Mouse (Mus musculus) thymus, postnatal 0 days (tissue): Measurements from ENCODE around the gene Fos. TPM values are rescaled to one million over a fixed set of nuclear protein-coding genes. Genes with fewer than 3 reads are reported as not detected.

ENCODE experiments used
- DNase-seq: peaks from one replicate; pipeline ENCODE4 v3.0.0-alpha.2; 2015; ENCODE audit warnings: low spot score
- polyA plus RNA-seq: library from polyadenylated mRNA; unstranded; fragments of >200 nt; fragmentation: Nextera tagmentation; extraction: Ambion mirVana; gene quantifications from 2 replicates; pipeline ENCODE4 v1.2.1, GENCODE M21; 2015

Gene Fos
- polyA plus RNA-seq, 1 experiment from 2014 or later: 4.9 TPM

- DNase-seq: no peak
These were observed 11.6 kb upstream of the Fos start for GRCm38 (mm10) chr12:85461913-85462663.

- DNase-seq: no peak
These were observed 10.9 kb upstream of the Fos start for GRCm38 (mm10) chr12:85462802-85463201.

GRCm38 (mm10) chr12:85464431-85464830 lies 9.3 kb upstream of the Fos start:
- no peak for DNase-seq

- no peak for DNase-seq
These were observed 8.8 kb upstream of the Fos start for GRCm38 (mm10) chr12:85464902-85465301.

GRCm38 (mm10) chr12:85467854-85468253 lies 5.8 kb upstream of the Fos start:
- DNase-seq: no peak

GRCm38 (mm10) chr12:85468666-85469065 lies 5.0 kb upstream of the Fos start:
- no peak for DNase-seq

GRCm38 (mm10) chr12:85471920-85472655 lies 1.6 kb upstream of the Fos start:
- peak; percentile 36 for DNase-seq

- peak; percentile 31 for DNase-seq
These were observed 857 bp upstream of the Fos start for GRCm38 (mm10) chr12:85472656-85473410.

GRCm38 (mm10) chr12:85474298-85475231 lies 875 bp downstream of the Fos start:
- peak; percentile 44 for DNase-seq

GRCm38 (mm10) chr12:85475232-85475919 lies 1.7 kb downstream of the Fos start:
- DNase-seq: peak; percentile 22

GRCm38 (mm10) chr12:85475920-85476828 lies 2.5 kb downstream of the Fos start:
- no peak for DNase-seq

- DNase-seq: no peak
These were observed 3.5 kb downstream of the Fos start for GRCm38 (mm10) chr12:85477219-85477618.

GRCm38 (mm10) chr12:85477804-85478203 lies 4.1 kb downstream of the Fos start:
- no peak for DNase-seq

GRCm38 (mm10) chr12:85478696-85479095 lies 5.0 kb downstream of the Fos start:
- DNase-seq: no peak

GRCm38 (mm10) chr12:85479190-85479589 lies 5.5 kb downstream of the Fos start:
- no peak for DNase-seq

GRCm38 (mm10) chr12:85483155-85483554 lies 9.5 kb downstream of the Fos start:
- DNase-seq: peak; percentile 28

- DNase-seq: no peak
These were observed 11.0 kb downstream of the Fos start for GRCm38 (mm10) chr12:85484655-85485054.

- peak; percentile 95 for DNase-seq
These were observed 12.4 kb downstream of the Fos start for GRCm38 (mm10) chr12:85485890-85486765.
